Mouse (Mus musculus): Measurements from ENCODE around the gene Rfx6.

Rfx6 gene

GRCm38 (mm10) chr10:51677548-51678250 lies at the start of gene Rfx6:
Gene Rfx6, plus strand, starts transcription at chr10:51677756.
- DNase-seq (ENCODE audit: low spot score in 2 of 2), result no peak

DNA sequence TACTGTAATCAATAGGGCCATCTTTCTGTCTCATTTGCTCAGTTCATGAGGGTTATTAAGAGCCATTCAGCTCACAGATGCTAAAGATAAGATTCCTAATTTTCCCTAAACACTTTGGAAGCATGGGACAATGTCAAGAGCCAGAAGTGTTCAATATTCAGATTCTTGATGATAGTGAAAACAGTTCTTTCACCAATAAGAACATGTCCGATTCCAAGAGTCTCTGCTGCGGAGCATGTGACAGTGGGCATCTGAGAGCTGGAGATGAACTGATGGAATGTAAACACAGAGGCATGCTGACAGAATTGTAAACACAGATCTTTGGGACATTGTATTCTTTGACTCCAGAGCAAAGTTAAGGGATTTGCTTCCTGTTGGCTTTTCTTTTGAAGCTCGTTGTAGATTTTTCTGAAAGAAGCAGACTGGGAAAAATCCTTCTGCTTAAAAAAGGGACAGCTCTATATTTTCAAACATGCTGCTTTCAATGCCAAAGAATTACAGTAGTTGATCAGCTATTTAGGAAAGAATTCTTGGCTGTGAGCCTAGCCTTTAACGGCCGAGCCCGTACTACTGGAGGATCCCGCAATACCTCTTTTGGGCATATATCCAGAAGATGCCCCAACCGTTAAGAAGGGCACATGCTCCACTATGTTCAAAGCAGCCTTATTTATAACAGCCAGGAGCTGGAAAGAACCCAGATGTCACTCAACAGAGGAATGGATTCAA lies 46.0 kb upstream of the Rfx6 start, which contains the start of gene Gprc6a:
Gprc6a (minus strand) TSS at position 51 of the 726 bp plus-strand sequence.
- DNase-seq (ENCODE audit: low spot score in 2 of 2), result no peak

GRCm38 (mm10) chr10:51649506-51650221 lies 27.9 kb upstream of the Rfx6 start:
- DNase-seq (ENCODE audit: low spot score in 2 of 2), result no peak

- no peak for DNase-seq (ENCODE audit: low spot score in 2 of 2)
These were observed 20.2 kb upstream of the Rfx6 start for GRCm38 (mm10) chr10:51657324-51657723.

- no peak for DNase-seq (ENCODE audit: low spot score in 2 of 2)
These were observed 8.2 kb upstream of the Rfx6 start for GRCm38 (mm10) chr10:51669334-51669733.

- no peak for DNase-seq (ENCODE audit: low spot score in 2 of 2)
These were observed 6.0 kb upstream of the Rfx6 start for GRCm38 (mm10) chr10:51671583-51671982.

DNA sequence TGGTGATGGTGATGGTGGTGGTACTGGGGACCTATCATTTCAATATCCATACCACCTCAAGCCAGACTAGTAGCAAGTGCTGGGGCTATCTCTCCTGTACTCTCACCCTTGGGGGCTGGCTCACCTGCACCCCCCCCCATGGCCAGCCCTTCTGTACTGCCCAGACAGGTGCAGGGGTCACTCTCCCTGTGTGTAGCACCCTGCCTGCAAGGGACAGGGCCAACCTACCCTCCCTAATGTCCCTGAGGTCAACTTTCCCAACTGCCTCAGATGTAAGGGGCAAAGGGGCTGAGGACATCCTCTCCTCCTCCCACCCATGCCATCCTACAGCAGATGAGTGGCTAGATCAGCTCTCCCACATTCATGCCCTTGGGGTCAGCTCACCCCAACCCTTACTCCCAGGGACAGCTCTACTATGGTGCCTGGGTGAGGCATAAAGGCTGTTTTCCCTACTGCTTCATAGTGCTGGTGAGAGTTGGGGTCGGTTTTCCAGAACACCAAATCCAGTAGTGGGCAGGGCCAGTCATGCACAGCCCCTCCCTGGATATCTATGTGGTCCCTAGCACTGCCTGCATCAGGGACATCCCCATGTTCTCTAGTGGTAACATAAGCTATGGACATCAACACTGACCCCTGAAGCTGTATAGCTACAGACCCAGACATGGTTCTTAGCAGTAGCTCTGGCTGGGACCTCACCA lies 5.3 kb upstream of the Rfx6 start:
- no peak for DNase-seq (ENCODE audit: low spot score in 2 of 2)

- DNase-seq (ENCODE audit: low spot score in 2 of 2), result no peak
These were observed 689 bp downstream of the Rfx6 start for GRCm38 (mm10) chr10:51678251-51678639.

DNA sequence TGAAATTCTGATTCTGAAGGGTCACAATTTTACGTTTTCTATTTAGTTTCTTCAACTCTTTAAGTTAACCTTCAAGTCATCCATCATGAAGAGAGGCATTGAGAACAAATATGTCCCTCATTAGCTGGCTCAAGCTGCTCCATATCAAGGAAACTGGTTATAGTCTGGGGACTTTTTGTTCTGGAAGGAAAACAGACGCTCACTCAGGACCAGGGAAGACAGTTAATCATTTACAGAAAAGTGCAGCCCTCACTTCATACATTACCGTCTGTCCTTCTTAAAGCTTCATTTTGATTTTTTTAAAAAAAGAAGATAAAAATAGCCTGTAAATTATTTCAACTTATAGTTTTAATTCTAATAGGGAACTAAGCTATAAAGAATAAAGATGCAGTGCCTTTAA lies 43.3 kb downstream of the Rfx6 start:
- no peak for DNase-seq (ENCODE audit: low spot score in 2 of 2)

DNA sequence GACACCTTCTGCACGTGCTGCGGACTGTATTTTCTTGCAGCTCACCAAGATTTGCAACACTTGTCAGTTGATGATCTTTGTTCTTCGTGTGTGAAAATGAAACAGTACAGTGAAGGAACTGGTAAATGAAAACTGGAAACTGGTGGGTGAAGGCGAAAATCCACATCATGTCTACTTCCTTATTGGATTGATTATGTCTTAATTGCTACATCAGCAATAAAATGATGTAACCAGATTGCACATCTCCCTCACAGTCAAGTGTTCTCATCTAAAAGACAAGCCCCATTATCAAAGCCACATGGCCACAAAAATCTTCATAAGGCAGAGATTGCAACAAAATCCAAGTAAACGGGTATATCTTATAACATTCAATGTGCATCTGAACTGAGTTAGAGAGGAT lies 83.9 kb downstream of the Rfx6 start:
- no peak for DNase-seq (ENCODE audit: low spot score in 2 of 2)

- DNase-seq (ENCODE audit: low spot score in 2 of 2), result no peak
These were observed 85.7 kb downstream of the Rfx6 start for GRCm38 (mm10) chr10:51763241-51763640.

DNA sequence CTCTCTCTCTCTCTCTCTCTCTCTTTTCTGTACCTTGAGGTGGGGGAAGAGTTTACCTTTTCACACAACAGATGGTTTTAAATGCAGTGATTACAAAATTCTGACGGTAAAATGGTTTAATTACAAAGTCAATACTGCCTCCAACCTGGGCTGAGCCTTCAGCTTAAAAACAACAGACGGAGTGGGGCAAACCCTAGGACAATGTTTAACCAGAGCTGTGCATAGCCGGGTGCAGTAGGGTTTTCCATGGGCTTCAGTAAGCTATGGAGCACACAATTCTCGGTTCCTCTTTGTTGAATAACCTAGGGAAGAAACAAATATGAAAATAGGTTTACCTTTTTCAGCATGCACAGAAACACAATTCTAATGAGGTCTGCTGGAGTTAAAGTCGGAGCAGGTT lies 90.9 kb downstream of the Rfx6 start:
- no peak for DNase-seq (ENCODE audit: low spot score in 2 of 2)

DNA sequence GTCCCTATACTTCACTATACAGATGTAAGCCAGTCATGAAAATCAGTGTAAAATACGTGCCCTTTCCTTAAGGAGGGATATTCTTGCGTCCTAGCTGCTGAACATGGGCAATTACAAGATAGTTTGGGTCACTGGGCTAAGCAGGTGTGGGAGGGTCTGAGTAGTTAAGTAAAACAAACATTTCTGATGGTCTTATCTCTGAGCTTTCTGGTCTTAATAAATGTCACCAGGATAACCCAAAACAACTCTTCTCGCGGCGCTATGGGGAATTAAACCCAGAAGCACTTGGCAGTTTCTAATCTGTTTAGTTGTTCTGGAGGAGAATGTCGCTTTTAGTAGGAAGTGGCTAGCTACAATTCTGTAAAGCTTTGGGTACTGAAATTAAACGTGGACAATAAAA lies 91.7 kb downstream of the Rfx6 start:
- DNase-seq (ENCODE audit: low spot score in 2 of 2), result no peak

DNA sequence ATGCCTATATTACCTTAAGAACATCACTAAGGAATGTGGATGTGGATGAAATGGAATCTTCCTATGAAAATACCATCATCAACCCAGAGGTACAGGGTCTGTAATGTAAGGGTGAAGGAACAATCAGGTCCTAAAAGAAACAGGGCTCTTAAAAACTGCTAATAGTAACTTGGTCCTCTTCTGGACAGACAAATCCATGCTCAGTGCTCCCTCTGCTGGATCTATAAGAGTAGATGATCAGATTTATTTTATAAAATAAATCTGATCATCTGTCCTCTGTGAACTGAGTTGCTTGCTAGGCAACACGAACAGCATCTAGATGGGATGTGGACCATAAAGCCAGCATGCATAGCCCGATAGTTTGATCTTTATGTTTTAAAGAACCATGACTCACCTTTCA lies 102.1 kb downstream of the Rfx6 start:
- DNase-seq (ENCODE audit: low spot score in 2 of 2), result no peak

Measured in heart, adult 9 months (tissue).